Mouse (Mus musculus) liver, embryonic 16.5 days (tissue): ENCODE measurements around the gene Rora. TPM values are rescaled to one million over a fixed set of nuclear protein-coding genes. Genes with fewer than 3 reads are reported as not detected.

Experiments
- ATAC-seq: fragments of 200-750 bp; cut with Nextera tagmentation; 2 replicates; pipeline ENCODE4 v1.8.0; 2017; ENCODE audit warnings: low read depth, mild to moderate bottlenecking, moderate number of reproducible peaks, moderate library complexity
- H3K27ac ChIP-seq: fragments of 300-500 bp; sonication (generic); 2 replicates; pipeline ENCODE4 v1.5.1; 2014; ENCODE audit warnings: mild to moderate bottlenecking, low read length
- H3K27me3 ChIP-seq: fragments of 300-500 bp; sonication (generic); 2 replicates; pipeline ENCODE4 v1.6.1; 2014; ENCODE audit warnings: low read depth, low read length, mixed read lengths; ENCODE audit not compliant: control insufficient read depth, insufficient read depth
- H3K36me3 ChIP-seq: fragments of 300-500 bp; sonication (generic); 2 replicates; pipeline ENCODE4 v1.6.1; 2014; ENCODE audit warnings: mild to moderate bottlenecking; ENCODE audit not compliant: control insufficient read depth, insufficient read depth
- H3K4me1 ChIP-seq: fragments of 300-500 bp; sonication (generic); 2 replicates; pipeline ENCODE4 v1.6.1; 2014; ENCODE audit warnings: low read depth, low read length, mixed read lengths; ENCODE audit not compliant: control insufficient read depth
- H3K4me2 ChIP-seq: fragments of 300-500 bp; sonication (generic); 2 replicates; pipeline ENCODE4 v1.6.1; 2014; ENCODE audit warnings: low read depth, low read length, mixed read lengths
- H3K4me3 ChIP-seq: fragments of 300-500 bp; sonication (generic); 2 replicates; pipeline ENCODE4 v1.5.1; 2014; ENCODE audit warnings: low read depth, mild to moderate bottlenecking, low read length
- H3K9ac ChIP-seq: fragments of 300-500 bp; sonication (generic); 2 replicates; pipeline ENCODE4 v1.6.1; 2014; ENCODE audit warnings: low read depth, low read length
- H3K9me3 ChIP-seq: fragments of 300-500 bp; sonication (generic); replicated peaks from 2 replicates; pipeline ENCODE4 v1.6.1; 2016; ENCODE audit warnings: low read length; ENCODE audit not compliant: control insufficient read depth
- WGBS: fragments of 180-500 bp; shearing (Covaris S2); extraction: QIAGEN DNeasy Blood & Tissue Kit; methylation state at CpG from one replicate; pipeline ENCODE4 v1.1.7; 2014; ENCODE audit not compliant: insufficient replicate concordance; 5-methylcytosine and 5-hydroxymethylcytosine counted together
- polyA plus RNA-seq: library from polyadenylated mRNA; unstranded; fragments of >200 nt; fragmentation: Nextera tagmentation; extraction: Ambion mirVana; gene quantifications from 2 replicates; pipeline ENCODE4 v1.2.1, GENCODE M21; 2015

Gene Rora
- polyA plus RNA-seq, 1 experiment from 2014 or later = 10.6 TPM

DNA sequence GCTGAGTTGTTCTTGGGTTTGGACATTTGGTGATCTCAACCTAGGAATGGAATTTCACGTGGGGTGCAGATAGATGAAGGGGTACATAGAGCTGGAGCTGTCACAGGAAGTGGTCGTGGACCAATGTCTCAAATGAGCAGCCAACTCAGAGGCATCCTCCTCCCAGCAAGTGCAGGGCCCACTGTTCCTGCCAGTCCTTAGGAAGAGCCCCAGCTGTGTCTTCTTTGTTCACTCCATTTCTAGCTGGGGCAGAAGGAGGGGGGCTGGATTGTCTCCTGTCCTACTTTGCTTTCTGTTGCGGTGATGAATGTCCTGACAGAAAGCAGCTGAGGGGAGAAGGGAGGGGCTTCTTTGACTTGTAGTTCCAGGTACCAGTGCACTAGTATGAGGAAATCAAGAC lies 382.7 kb downstream of the Rora start:
- no peak overlapping the region for H3K4me2 ChIP-seq
- H3K27ac ChIP-seq = no peak overlapping the region
- no peak for ATAC-seq
- H3K36me3 ChIP-seq = no peaks in the 10 kb centered on the region
- H3K4me3 ChIP-seq = no peak overlapping the region
- WGBS = 35% methylated on average over 3 of the region's 3 CpGs
- no peaks in the 10 kb centered on the region for H3K9me3 ChIP-seq
- no peak overlapping the region for H3K9ac ChIP-seq
- no peaks in the 10 kb centered on the region for H3K4me1 ChIP-seq
- no peaks in the 10 kb centered on the region for H3K27me3 ChIP-seq

DNA sequence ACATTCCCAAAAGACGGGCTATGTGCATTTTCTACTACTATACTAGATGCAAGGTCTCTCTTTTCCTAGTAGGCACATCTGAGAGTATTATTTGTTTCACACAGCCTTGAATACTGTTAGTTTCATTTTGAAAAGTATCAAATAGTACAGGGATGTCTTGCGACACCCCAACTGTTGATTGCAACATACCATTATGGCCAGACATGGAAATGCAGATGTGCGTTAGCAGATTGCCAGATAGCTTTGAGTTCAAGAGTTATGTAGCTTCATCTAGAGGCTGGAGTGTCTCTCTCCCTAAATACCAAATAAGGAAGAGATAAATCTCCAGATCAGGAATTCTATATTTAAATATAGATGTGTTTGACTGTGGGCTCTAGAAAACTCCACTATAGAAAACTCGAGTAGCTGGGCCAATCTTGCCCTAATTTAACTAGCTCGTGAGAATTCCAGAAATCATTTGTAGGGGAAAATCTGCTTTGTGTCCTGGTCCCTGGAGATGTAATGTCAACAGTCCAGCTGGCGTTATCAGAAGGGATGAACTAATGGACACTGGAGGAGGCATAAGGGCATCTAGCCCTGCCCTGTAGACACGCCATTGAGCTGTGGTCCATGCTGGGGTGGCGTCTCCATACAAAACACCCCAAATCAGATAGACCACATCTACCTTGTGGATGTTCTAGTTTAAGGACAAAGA lies 390.5 kb downstream of the Rora start:
- no peaks in the 10 kb centered on the region for H3K9me3 ChIP-seq
- no peak overlapping the region for H3K4me3 ChIP-seq
- no peaks in the 10 kb centered on the region for H3K36me3 ChIP-seq
- no peak for ATAC-seq
- H3K27me3 ChIP-seq = no peaks in the 10 kb centered on the region
- no peaks in the 10 kb centered on the region for H3K4me1 ChIP-seq
- no peak overlapping the region for H3K4me2 ChIP-seq
- no peak overlapping the region for H3K27ac ChIP-seq
- WGBS = 68% methylated on average over 8 of the region's 8 CpGs
- H3K9ac ChIP-seq = no peak overlapping the region

DNA sequence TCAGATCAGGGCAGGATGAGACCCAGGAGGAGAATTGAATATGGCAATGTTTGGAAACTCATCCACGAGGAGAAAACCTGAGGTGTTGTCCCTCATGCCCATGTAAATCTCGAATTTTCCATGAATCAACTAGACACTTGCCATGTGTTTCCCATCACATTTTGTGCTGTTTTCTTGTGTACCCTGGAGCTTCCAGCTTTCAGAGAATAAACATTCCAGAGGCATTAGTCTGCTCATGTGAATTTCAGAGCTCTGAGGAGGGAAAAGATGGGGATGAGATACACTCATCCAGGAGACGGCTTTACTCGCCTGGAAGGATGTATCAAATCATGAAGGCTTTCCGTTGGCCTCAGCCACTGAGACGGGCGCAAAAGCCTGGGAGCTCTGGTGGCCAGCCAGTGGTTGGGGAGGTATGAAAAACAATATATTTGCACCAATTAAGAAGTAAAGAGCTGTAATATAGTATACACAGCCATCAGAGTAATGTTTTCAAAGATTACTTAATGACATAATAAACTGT lies 391.1 kb downstream of the Rora start:
- ATAC-seq = no peak
- Histone ChIP-seq H3K36me3 (no peaks in the 10 kb centered on the region), H3K9me3 (no peaks in the 10 kb centered on the region), H3K4me1 (no peaks in the 10 kb centered on the region), H3K4me2 (no peak overlapping the region), H3K27me3 (no peaks in the 10 kb centered on the region), H3K9ac (no peak overlapping the region), H3K27ac (no peak overlapping the region), H3K4me3 (no peak overlapping the region)
- WGBS = 70% methylated on average over 7 of the region's 7 CpGs

DNA sequence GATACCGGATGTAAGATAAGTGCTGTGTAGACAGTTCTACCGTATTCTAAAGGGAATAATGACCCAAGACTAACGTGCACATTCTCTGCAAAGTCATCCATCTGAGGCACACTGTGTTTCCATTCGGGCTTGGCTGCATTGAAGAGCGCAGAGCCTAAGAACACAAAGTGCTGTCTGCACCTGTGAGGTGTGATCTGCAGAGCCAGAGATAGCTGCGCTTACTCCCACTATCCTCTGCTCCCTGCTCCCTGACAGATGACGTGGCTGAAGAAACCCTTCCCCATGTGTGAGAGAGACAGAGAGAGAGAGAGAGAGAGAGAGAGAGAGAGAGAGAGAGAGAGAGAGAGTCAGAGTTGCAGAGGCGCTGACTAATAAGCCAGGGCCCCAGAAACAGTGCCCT lies 392.3 kb downstream of the Rora start:
- H3K9me3 ChIP-seq = no peaks in the 10 kb centered on the region
- no peak overlapping the region for H3K9ac ChIP-seq
- H3K27me3 ChIP-seq = no peaks in the 10 kb centered on the region
- no peak for ATAC-seq
- no peak overlapping the region for H3K4me2 ChIP-seq
- H3K4me1 ChIP-seq = no peaks in the 10 kb centered on the region
- no peak overlapping the region for H3K4me3 ChIP-seq
- no peaks in the 10 kb centered on the region for H3K36me3 ChIP-seq
- no peak overlapping the region for H3K27ac ChIP-seq
- 72% methylated on average over 8 of the region's 8 CpGs for WGBS

DNA sequence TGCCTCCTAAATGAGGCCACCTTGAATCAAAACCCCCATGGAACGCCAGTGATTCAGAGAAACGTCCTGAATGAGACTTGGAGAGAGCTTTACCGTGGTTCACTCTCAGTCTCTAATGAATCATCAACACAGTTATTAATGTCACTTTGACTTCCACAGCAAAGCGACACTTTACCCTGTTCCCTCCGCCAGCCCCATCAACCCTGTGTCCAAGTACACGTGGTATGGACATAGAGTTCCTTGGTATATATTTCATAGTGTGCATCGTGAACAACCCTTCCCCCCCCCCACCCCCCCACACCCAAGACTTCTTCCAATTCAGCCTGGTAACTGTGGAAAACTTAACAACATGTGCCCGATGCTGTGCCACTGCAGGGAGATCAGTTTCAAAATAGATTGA lies 397.3 kb downstream of the Rora start:
- no peak overlapping the region for H3K4me3 ChIP-seq
- H3K27me3 ChIP-seq = no peaks in the 10 kb centered on the region
- no peaks in the 10 kb centered on the region for H3K4me1 ChIP-seq
- no peak overlapping the region for H3K4me2 ChIP-seq
- no peaks in the 10 kb centered on the region for H3K9me3 ChIP-seq
- H3K36me3 ChIP-seq = no peaks in the 10 kb centered on the region
- H3K27ac ChIP-seq = no peak overlapping the region
- 60% methylated on average over 8 of the region's 8 CpGs for WGBS
- H3K9ac ChIP-seq = no peak overlapping the region
- ATAC-seq = no peak

DNA sequence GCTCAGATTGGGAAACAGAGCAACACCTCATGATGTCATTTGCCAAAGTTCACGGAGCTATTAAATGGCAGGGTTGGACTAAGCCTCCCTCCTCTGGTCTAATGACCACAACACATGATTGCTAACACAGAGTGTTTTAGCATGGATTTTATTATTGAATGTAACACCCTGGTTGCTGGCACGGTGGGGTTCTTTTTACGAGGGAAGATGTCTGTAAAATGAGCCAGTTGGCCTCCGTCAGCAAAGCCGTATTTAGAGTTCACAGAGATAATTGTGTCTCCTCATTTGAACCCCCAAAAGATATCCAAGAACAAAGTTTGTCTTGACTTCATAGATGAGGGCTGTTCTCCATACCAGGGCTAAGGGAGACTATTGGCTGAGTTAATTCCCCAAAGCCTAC lies 398.3 kb downstream of the Rora start:
- Histone ChIP-seq H3K9me3 (no peaks in the 10 kb centered on the region), H3K27me3 (no peaks in the 10 kb centered on the region), H3K27ac (no peak overlapping the region), H3K4me2 (no peak overlapping the region), H3K36me3 (no peaks in the 10 kb centered on the region), H3K9ac (no peak overlapping the region), H3K4me1 (no peaks in the 10 kb centered on the region), H3K4me3 (no peak overlapping the region)
- ATAC-seq = no peak
- WGBS = 77% methylated on average over 5 of the region's 5 CpGs

DNA sequence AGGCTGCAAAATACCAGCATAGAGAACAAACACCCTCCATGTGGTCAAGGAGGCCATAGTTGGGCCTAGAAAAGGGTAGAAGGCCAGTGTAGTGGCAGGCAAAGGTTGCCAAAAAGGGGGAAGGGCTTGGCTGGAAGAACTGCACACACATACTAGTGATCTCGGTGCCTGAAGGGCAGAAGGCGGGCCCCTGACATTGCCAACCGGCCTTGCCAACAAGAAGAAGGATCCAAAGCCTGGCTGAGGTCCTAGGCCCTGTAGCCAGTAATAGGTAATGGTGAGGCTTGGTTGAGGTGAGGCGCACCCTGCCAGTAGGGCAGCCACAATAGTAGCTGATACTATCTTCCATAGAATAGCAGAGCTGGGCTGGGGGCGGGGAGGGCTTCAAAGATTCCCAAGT lies 401.7 kb downstream of the Rora start:
- Histone ChIP-seq H3K4me1 (no peaks in the 10 kb centered on the region), H3K4me3 (no peak overlapping the region), H3K27ac (no peak overlapping the region), H3K27me3 (no peaks in the 10 kb centered on the region), H3K9me3 (no peaks in the 10 kb centered on the region), H3K4me2 (no peak overlapping the region), H3K36me3 (no peaks in the 10 kb centered on the region), H3K9ac (no peak overlapping the region)
- no peak for ATAC-seq
- 75% methylated on average over 5 of the region's 5 CpGs for WGBS

DNA sequence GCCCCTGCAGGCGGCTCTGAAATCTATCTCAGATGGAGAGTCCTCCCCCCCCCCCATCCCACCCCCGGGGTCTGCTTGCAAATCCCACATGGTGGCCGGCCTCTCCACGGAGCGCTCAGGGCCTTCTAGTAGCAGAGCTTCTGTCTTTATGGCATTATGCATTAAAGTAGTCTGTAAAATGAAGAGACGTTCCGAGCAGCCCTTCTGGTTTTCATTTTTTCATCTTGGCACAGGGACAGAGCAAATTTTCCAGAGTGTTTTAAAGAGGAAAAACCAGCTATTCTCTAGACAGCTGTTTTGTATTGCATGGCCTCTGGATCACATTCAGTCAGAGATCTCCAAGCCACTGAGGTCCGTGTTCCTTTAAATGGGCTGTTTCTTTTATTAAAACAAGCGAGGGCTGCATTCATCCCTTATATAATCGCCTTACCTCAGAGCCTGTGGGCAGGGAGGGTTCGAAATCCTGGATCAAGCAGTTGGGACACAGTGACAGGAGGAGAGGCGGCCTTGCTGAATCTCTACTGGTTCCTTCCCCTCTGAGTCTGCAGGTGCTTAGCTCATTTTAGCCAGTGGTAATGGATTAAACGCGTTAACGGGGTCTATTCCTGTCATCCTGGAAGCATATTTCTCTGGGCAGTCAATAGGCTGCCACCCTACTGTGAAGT lies 417.7 kb downstream of the Rora start:
- no peak for ATAC-seq
- H3K4me1 ChIP-seq = peaks cover 3% of the 10 kb centered on the region; the same call in 1 of the 2 replicates
- H3K27ac ChIP-seq = no peak overlapping the region
- no peaks in the 10 kb centered on the region for H3K27me3 ChIP-seq
- H3K4me3 ChIP-seq = no peak overlapping the region
- H3K9ac ChIP-seq = no peak overlapping the region
- no peaks in the 10 kb centered on the region for H3K36me3 ChIP-seq
- H3K9me3 ChIP-seq = no peaks in the 10 kb centered on the region
- WGBS = 68% methylated on average over 15 of the region's 15 CpGs
- H3K4me2 ChIP-seq = no peak overlapping the region

DNA sequence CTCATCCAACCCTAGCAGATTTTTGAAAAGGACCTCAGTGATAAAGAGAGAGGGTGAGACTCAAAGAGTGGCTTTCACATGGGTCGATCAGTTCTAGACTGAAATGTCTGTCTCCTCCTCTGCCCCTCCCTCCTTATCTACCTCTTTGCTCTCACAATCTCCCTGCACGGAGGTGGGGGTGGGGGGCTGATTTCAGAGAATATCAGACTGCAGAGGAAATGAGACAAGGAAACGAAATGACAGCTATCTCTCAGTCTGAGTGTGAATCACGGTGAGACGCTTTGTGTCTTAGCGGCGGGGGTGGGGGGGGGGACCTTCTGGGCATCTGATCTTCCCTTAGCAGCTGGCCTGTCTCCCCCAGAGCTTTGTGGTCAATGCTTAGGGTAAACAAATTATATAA lies 419.7 kb downstream of the Rora start:
- no peak overlapping the region for H3K27ac ChIP-seq
- H3K4me3 ChIP-seq = no peak overlapping the region
- ATAC-seq = no peak
- H3K36me3 ChIP-seq = no peaks in the 10 kb centered on the region
- H3K4me1 ChIP-seq = peaks cover 3% of the 10 kb centered on the region; the same call in 1 of the 2 replicates
- no peak overlapping the region for H3K9ac ChIP-seq
- no peaks in the 10 kb centered on the region for H3K27me3 ChIP-seq
- 24% methylated on average over 7 of the region's 7 CpGs for WGBS
- H3K9me3 ChIP-seq = no peaks in the 10 kb centered on the region
- no peak overlapping the region for H3K4me2 ChIP-seq
